Mouse (Mus musculus) retina, adult 2 months (tissue): ENCODE data around the gene Cd2.

Experiments used
- DNase-seq: peaks from one replicate; pipeline ENCODE4 v3.0.0-alpha.2; 2012; ENCODE audit warnings: low read depth, low spot score

Gene Cd2

DNA sequence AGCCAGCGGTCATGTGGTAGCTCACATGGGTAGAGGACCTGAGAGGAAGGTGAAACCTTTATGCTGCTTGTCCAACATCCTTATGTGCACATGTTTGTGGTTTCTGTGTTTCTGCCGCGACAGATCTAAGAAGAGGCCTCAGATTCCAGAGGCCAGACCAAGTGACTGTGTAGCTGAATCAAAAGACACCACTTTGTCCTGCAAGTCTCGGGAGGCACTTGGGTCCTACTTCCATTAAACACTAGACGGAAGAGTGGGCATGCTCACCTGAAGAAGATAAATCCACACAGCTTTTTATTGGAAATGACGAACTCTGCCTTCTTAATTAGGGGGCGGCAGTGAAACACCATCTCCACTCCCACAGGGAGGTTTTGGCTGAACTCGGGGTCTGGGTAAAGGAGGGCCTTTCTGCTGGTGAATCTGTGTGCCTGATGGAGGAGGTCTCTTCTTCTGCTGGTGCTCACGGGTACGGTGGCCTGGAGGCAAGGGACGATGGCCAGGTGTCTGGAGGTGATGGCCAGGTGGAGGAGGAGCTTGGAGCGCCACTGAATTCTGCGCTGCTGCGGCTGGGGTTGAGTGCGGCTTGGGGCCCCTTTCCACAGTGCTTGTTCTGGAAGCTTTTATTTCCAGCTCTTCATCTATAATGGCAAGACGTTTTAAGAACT lies 12.0 kb downstream of the Cd2 start:
- DNase-seq: no peak

DNA sequence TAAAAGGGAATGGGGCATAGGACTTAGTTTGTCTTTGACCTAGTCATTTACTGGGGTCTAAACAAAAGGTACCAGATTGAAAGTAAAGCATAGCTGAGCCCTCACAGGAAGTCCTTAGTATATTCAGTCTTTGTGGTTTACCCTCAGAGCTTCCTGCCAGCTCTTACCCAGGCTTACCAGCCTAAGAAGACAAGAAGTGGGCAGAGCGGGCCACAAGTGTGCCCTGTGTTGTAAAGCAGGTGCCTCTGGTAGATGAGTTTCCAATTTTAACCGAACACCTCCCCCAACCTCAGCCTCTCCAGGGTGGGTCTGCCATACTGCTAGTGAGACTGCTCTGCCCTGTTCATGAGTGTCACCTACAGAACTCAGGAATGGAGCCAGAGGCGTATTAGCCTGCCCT lies 12.9 kb downstream of the Cd2 start:
- DNase-seq: no peak

DNA sequence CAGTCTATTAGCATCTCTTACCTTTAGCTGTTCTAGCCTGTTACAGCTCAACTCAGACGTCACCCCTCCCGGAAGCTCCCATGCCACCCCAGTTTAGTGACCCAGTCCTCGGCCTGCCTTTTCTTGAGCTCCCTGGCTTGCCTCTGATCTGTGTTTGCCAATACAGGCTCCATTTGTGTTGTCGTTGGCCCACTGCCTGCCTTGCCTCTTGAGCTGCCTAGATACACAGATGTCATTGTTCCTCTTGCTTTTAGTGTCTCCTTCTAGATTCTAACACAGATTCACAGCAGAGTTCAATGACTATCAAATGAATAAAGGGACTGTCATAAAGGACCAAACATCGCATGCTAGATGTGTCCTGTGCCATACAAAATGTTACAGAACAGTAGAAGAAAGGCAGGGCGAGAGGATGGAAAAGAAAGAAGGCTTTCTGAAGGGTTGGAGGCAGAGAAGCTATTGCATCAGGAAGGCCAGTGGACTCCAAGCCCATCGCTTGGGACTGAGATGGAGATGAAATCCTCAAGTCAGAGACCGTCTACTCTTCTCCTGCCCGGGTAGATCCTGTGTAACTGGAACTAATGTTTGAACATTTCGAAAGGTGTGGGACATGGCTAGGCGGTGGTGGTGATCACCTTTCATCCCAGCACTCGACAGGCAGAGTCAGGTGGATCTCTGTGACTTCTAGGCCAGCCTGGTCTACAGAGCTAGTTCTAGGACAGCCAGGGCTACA lies 13.5 kb downstream of the Cd2 start:
- no peak for DNase-seq

DNA sequence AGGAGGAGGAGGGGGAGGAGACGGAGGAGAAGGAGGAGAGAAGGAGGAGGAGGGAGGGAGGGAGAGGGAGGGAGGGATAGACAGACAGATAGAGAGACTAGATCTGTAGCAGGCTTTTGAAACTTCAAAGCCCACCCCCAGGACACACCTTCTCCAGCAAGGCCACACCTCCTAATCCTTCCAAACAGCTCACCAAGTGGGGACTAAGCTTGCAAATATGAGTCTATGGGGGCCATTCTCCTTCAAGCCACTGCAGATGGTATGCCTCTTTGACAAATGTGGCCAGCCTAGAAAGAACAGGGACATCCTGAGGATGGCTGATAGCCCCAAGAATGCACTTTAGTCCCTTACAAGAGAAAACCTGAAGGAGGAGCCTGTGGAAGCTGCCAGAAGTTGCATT lies 15.6 kb downstream of the Cd2 start:
- DNase-seq: no peak

DNA sequence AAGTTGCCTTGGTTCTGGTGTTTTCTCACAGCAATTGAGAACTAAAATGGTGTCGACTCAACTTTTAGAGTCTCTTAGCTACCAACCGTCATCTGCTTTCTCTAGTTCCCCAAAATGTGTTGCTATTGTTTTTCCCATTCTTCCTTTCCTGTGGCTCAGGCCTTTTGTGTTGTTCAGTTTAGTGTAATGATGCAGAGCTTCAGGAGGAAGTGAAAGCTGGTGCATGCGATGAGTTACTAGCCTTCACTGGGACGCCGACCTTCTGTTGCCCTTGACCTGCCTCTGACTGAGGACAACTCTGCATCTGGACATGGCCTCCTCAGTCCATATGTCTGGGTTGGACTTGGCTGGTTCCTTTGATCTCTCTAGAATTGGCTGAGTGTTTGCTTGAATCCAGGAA lies 16.9 kb downstream of the Cd2 start:
- DNase-seq: no peak

DNA sequence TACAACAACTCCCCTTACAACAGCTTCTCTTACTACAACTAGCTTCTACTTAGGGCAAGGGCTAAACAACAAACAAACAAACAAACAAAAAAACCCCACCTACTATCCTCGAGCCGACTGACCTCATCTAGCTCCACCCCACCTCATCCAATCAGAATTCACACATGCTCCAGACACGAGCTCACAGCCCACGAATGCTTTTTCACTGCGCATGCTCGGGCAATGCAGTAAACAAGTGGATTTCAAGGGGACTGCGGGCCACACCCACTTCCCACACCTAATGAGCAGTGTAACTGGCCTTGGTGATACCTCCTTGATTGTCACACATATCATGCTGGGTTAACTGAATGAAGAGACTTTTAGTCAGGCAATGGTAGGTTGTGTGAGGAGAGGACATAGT lies 19.4 kb downstream of the Cd2 start:
- DNase-seq: no peak

DNA sequence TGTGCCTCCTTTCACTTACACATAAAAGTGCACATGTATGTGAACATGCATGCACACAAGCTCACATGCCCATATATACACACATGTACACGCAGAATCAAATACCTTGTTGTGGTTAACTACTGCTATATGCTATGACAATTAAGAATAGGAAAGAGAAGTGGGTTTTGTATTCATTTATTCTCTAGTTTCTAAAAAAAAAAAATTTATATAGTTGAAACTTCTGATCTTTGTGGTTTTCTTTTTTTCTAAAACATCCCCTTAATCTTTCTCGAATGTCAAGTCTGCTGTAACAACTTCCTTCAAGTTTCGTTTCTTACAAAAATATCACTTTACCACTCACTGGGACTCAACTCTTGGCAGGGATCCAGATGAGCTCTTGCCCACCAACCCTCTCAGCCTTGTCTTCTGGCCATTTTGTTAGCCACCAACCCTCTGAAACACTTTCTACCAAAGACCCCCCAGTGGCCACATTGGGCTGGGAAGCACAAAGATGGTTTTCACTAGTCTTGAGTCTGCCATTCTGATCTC lies 22.1 kb downstream of the Cd2 start:
- no peak for DNase-seq

DNA sequence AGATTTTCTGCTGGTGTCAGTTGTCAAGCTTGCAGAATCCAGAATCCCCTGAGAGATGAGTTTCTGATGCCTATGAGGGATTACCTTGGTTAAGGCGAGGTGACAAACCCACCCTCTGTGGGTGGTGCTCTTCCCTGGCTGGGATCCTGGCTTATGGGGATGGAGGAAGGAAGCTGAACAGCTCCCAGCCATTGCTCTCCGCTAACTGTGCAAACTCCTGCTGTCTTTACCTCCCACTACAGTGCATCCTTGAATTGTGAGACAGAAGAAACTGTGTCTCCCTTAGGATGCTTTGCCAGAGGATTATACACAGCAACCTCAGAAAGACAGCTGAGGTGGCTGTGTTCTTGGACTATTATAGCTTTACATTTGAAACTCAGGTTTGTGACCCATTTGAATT lies 28.8 kb downstream of the Cd2 start:
- no peak for DNase-seq

DNA sequence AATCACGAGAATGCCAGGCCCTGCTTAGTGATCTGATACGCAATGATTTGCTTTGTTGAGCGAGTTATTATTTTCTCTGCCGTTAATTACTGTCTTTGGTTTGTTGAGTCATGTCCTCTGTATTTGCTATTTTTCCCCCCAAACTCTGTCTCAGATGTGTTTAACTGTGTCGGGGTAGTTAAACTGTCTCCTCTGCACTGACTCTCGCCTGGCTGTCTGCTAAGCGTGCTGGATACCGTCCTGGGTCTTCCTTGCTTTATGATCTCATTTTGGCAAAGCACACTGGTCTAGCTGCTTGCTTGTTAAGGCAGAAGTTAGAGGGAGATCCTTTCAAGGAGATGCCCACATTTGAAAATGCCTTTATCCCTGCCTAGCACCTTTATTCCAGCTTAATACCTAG lies 31.6 kb downstream of the Cd2 start:
- no peak for DNase-seq

DNA sequence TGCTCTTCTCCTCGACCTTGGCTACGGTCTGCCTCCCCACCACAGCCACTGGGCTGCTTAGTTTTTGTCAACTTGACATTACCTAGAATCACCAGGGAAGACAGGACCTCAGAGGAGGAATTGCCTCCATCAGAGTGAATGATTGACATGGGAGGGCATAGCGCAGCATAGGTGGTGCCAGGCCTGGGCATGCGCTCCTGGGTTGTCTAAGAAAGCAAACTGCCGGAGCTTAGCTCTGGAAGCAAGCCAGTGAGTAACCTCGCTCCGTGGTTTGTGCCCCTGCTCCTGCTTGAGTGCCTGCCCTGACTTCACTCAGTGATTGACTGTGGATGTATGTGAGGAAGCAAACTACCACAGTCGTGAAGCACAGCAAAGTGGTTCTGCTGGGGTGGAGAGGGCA lies 35.6 kb downstream of the Cd2 start:
- DNase-seq: no peak

DNA sequence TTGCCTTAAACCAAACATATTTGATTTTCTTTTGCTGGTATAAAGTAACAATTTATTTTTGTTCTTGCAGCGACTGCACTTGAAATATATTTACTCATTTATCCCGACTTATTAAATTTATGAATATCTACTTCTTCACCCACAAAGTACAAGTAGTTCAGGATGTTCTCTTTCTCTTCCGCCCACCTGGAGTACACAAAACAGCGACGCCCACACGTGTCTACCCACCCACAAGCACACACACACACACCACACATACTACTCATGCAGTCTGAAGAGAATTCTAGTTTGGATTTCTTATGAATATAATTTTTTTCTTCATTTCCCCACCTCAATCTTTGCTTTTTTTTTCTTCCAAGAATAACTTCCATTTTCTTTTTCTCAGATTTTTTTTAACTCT lies 37.9 kb downstream of the Cd2 start:
- no peak for DNase-seq

DNA sequence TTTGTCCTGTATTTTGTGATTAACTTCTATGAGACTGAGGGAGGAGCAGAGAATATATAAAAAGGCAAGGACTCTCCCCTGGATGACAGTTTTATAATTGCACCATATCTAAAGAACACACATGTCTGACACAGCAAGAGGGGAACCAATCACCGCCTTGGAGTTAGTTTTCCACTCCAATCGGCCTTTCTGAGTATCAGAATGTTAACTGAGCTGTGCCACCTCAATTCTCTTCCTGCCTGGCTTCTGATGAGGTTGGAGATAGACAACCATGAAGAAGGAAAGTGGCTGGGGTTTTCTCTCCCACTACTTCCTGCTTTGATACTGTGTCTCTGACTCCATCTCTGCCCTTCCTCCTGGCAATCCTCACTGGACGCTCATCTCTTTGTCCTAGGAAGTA lies 42.5 kb downstream of the Cd2 start:
- DNase-seq: no peak

DNA sequence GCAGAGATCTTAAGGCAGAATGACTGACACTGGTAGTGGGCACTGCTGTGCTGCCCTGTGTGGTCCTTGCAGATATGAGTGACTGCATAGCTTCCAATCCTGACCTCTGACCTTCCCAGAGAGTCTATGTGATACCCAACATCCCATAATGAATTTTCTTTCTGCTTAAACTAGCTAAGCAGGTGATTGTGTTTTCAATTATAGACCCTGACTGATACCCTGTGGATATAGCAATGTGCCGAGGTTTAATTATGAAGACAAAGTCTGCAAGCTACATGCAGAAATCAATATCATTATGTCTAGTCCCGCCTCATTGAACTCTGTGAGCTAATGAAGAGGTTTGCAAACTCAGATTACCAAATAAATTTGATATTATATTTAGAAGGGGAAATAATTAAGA lies 44.7 kb downstream of the Cd2 start:
- DNase-seq: no peak

DNA sequence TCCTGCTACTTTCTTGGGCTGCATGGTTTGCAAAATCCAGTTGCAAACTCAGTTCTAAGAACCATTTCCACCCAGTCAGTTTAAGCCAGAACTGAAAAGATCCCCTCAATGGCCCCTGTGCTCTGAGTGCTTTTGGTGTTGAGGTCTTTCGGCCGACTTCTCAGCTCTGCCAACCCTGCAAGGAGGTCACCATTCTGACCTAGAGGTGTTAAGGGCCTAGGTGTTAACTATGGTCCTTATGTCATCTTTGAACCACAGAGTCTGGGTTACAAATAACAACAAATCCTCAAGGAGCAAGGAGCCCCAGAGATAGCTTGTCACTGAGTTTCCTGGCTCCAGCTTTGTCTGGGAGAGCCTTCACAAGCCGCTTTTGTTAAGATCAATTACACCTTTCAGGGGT lies 45.9 kb downstream of the Cd2 start:
- DNase-seq: no peak

DNA sequence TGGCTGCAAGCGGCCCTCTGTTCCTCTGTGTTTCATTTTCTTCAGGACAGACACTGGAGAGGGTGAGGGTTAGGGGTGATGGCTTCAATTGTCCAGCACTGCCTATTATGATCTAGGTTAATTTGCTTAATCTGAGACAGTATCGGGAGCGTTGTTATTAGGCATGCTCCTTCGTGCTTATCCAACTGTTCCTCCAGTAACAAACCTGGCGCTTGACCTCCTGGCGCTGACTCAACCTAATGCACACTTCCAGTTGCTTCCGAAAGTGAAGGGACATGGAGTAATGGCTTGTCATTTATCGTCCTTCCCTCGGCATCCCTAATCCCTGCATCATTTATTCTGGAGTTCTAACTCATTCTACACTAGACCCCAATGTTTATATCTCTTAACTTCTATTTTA lies 46.9 kb downstream of the Cd2 start:
- DNase-seq: no peak

DNA sequence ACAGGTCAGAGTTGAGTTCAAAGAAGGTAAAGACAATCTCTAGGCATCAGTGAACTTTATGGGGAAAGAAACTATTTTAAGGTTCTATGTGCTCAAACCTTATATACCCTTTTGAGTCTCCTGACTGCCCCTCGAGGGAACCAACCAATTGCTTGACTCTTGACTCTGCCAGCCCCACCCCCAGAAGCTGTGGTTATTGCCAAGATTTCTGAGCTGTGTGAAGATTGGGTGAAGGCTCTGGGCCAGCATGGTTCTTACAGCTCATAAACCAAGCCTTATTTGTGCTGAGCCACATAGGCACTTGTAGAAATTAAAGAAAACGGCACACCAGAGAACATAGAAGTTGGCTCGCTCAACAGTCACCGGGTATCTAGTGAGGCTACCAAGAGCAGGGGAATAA lies 48.5 kb downstream of the Cd2 start:
- no peak for DNase-seq

DNA sequence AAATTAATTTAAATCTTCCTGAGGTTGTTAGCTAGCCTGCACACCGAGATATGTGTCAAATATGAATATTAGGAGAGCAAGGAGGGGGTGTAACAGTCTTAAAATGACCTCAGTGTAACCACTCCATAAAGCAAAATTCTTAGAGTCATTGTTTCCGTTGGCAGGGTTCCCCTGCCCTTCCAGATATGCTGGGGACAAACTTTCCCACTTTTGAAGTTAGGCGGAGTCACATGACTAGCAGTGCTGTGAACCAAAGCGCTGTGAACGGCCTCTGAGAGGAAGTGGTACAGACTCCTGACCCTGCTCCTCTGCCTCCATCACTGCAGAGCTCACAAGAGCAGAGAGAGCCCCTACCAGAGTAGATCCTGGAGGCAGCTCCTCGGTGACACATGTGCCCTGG lies 49.0 kb downstream of the Cd2 start:
- DNase-seq: no peak

DNA sequence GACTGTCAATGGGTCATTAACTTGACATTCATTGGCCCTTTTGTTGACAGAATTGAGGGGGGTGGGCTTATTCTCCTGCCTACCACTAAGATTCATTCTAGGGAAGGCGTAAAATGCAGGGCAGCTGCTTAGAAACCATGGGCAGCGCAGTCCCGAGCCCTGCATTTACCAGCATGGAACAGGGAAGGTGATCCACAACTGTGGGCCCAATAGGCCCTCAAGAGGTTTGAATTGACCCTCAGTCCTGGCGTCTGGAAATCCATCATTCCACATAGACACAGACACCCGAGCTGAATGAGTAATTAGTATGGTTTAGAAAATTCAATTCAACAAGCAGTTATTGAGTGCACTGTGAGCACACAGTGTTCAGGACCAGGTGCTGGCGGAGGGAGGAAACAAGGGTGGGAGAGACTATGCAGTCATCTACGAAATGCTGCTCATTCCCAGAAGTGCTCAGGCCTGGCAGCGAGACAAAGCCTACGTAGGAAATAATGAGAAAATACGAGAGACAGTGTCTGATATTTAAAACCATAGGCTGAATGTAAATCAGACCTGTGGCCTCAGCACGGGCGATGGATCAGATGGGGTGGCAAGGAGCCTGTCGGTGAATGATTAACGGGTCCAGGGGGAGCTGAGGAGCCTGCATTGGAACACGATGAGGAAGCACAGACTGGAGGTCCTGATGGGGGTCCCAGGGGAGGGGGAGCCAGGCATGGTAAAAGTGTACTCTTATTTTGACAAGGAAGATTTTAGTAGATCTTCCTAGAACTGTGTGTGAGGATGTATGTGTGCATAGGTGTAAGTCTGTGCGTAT lies 50.5 kb downstream of the Cd2 start:
- no peak for DNase-seq

DNA sequence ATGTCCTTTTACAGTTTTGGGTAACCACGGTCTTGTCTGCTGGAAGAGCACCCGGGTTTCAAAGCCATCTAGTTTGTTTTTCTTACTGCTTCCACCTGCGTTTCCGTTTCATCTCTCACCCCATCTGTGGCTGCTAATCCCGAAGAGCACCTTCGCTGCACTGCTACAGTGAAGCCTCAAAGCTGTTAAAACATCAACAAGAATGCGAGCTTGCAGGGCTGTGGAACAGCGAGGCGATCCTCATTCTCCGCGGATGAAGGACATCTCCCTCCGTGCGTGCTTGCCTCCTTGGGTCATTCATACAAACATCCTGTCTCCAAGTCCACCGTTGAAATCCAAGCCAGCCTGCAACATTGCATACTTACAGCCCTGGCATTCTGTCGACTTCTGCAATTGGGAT lies 51.5 kb downstream of the Cd2 start:
- DNase-seq: no peak

DNA sequence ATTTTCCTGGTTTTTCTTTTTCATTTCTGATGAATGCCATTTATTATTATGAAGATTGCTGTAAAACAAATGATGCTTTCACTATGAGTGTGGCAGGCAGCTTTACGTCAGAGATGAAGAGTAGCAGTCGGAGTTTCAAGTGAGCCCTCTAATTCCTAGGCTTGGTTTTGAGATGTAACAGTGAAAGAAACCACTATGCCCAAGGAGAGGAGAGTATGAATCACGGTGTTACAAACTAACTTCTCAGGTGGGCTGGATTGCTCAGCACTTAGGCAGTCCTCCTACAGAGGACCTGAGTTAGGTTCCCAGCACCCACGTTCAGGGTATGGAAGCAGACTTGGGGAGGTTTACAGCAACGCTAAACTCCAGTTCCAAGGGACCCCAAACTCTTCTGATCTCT lies 52.4 kb downstream of the Cd2 start:
- DNase-seq: no peak

DNA sequence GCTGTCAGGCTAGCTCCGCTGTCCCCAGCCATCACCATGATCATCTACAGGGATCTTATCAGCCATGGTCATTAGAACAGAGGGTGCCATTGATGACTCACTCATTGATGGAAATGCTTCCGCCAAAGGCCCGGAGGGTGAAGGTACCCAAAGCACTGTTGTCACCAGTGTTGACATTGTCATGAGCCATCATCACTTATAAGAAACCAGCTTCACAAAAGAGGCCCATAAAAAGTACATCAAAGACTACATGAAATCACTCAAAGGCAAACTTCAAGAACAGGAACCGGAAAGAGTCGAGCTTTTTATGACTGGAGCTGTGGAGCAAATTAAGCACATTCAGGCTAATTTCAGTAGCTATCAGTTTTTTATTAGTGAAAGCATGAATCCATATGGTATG lies 54.3 kb downstream of the Cd2 start:
- no peak for DNase-seq

DNA sequence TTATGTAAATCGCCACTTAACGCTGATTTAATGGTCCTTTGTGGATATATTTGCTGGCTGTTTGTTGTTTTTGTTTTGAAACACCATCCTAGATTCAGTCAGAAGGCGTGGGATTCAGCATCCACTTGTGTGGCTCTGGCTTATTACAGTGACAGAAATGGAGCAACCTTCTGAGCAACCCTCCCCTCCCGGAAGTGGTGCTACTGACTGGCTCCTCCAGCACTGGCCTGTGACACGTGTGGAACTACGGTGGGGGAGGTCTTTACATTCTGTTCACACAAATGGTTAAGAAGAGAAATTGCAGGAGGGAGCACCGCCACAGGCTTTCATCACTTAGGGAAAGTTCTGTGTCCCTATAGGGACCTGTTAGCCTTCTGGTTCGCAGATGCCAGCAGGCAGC lies 55.2 kb downstream of the Cd2 start:
- DNase-seq: no peak

DNA sequence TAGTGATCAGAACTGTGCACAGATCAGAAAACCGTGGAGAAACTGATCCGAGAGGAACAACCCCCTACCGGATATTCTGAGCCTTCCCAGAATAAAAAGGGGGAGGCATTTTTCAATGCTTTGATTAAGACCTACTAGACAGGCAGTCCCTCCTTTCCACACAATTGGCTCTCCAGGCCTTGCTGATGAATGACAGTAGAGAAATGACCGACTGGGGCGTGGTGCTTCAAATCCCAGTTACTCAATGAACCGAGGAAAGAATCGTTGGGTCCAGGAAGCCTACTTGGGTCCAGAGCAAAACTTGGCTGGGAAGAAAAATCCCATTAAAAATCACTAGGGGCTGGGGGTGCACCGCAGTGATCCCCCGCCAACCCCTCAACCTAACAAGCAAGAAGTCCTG lies 57.5 kb downstream of the Cd2 start:
- no peak for DNase-seq
